Mouse (Mus musculus): ENCODE data around the gene Elmo2.

DNA sequence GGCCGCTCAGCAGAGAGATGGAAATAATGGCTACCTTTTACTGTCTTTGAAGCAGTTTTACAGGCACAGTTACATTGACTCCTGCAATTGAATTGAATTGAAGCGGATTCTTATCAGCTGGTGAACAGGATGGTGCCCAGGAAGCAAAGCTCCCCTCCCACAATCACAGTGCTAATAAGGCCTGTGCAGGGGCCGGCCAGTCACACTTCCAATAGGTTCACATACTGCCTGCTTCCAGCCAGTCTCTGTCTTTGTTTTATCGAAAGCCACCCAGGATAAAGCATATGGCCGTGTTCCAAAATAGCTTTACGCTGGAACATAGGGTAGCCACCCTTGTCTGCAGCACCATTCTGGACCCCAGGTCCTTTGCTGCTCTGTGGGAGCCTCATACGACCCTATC is 1.1 kb upstream of the Elmo2 start:
- no peak for TF ChIP-seq CTCF (conservative IDR thresholded peaks at IDR 0.05; ENCODE audit: low read length)
- TF ChIP-seq NANOG (IDR thresholded peaks at IDR 0.05; ENCODE audit: borderline replicate concordance, low read length): no peak
- no peak for TF ChIP-seq POU5F1 (IDR thresholded peaks at IDR 0.05; ENCODE audit: borderline replicate concordance, low read length)

Measured in E14TG2a.4 (cell line).